Mouse (Mus musculus): ENCODE measurements around the gene Dnm1.
A peak's percentile ranks its signal among the peaks of the same experiment; 100 is the strongest.

Gene Dnm1

GRCm38 (mm10) chr2:32283986-32284385 lies 69.2 kb downstream of the Dnm1 start:
- DNase-seq (ENCODE audit: low read depth, low spot score) = no peak

DNA sequence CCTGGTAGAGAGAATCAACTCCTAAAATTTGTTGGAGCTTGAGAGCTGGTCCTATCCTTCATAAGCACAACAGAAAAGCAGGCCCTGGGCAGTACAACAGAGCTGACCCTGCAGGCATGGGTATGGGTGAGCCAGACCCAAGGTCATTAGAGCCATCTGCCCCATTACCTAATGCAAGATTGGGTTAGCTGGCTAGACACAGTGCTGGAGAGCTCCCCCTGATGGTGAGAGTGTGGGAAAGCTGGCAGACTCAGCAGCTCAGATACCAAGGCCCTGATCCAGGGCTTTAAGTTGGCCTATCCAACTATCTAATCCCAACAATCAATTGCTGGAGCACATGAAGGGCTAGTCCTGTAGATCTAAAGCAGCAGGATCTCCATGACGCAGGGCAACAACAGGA lies 70.4 kb downstream of the Dnm1 start:
- peak; percentile 63 for DNase-seq (ENCODE audit: low read depth, low spot score)

- DNase-seq (ENCODE audit: low read depth, low spot score) = no peak
Observed at GRCm38 (mm10) chr2:32282289-32282688, 70.8 kb downstream of the Dnm1 start.

DNA sequence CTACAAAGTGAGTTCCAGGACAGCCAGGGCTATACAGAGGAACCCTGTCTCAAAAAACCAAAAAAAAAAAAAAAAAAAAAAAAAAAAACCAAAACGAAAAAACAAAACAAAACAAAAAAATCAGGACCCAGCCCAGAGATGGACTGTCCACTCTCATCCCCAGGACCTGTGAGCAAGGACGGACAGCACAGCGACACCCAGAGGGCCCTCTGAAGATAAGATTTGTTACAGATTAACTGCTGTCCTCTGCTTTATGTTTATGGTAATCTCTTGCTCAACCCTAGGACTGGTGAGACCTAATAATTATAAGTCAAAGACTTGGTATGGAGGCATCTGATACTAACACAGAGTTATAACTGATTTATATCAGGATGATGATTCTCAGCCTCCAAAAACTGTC lies 77.3 kb downstream of the Dnm1 start:
- no peak for DNase-seq (ENCODE audit: low read depth, low spot score)

- peak; percentile 85 for DNase-seq (ENCODE audit: low read depth, low spot score)
Observed at GRCm38 (mm10) chr2:32260635-32261034, 92.5 kb downstream of the Dnm1 start.

DNA sequence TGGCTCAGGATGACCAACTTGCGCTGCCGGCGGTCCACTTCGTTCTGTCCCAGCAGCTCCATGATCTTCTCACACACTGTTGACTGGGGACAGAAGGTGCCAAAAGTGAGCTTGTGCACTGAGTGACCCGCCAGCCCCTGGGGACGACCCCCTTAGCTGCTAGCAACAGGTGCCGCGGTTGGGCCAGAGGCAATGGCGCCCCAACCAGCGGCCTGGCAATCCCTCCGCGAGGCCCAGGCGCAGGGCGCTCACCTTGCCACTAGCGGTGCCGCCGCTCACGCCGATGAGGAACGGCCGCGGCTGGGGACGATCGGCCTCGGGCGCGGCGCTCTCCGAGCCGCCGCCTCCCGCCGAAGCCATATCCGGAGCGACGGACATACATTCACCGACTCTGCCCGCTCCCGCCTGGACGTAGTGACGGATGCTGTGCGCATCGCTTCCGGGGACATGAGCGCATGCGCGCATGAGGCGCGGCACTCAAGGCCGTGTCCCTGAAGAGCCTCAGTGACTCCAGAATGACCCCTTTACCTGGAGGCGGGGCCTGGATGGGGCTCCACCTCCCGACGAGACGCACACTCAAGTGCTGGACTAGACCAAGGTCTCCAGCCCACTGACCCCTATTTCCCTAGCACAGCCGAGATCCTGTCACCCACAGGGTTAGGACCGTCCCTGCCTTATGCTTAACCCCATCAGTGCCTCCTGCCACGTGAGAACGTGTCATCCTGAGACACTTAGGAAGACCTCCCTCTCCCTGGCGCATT lies 93.3 kb downstream of the Dnm1 start, which contains the start of gene Uck1:
Gene Uck1 (minus strand): TSS at position 503 of the 761 bp plus-strand sequence.
- peak; percentile 94 for DNase-seq (ENCODE audit: low read depth, low spot score)

GRCm38 (mm10) chr2:32258887-32259533 lies 94.1 kb downstream of the Dnm1 start:
- DNase-seq (ENCODE audit: low read depth, low spot score) = no peak
